Mouse (Mus musculus) embryonic facial prominence, embryonic 10.5 days (tissue): ENCODE data around the gene V1ra8. TPM values are rescaled to one million over a fixed set of nuclear protein-coding genes. Genes with fewer than 3 reads are reported as not detected.
"Not testable (repeated sequence)": the region's sequence is repeated elsewhere in the genome, so short reads cannot be mapped to it uniquely, and the experiment has no call there.

Experiments
- DNase-seq: peaks from one replicate; pipeline ENCODE4 v3.0.0-alpha.2; 2017; ENCODE audit warnings: low spot score
- H3K27ac ChIP-seq: fragments of 300-500 bp; sonication (generic); replicated peaks from 2 replicates; pipeline ENCODE4 v1.5.1; 2016; ENCODE audit warnings: mild to moderate bottlenecking
- H3K27me3 ChIP-seq: fragments of 300-500 bp; sonication (generic); replicated peaks from 2 replicates; pipeline ENCODE4 v1.6.1; 2016; ENCODE audit warnings: low read depth, mild to moderate bottlenecking; ENCODE audit not compliant: poor library complexity, severe bottlenecking
- H3K36me3 ChIP-seq: fragments of 300-500 bp; sonication (generic); replicated peaks from 2 replicates; pipeline ENCODE4 v1.6.1; 2016; ENCODE audit warnings: mild to moderate bottlenecking, moderate library complexity
- H3K4me1 ChIP-seq: fragments of 300-500 bp; sonication (generic); 2 replicates; pipeline ENCODE4 v1.6.1; 2016
- H3K4me3 ChIP-seq: fragments of 300-500 bp; sonication (generic); 2 replicates; pipeline ENCODE4 v1.5.1; 2016; ENCODE audit warnings: mild to moderate bottlenecking, moderate library complexity
- H3K9me3 ChIP-seq: fragments of 300-500 bp; sonication (generic); 2 replicates; pipeline ENCODE4 v1.6.1; 2016; ENCODE audit warnings: mild to moderate bottlenecking
- WGBS: fragments of 180-500 bp; shearing (Covaris S2); methylation state at CpG from one replicate; pipeline ENCODE4 v1.1.7; 2016; 5-methylcytosine and 5-hydroxymethylcytosine counted together
- polyA plus RNA-seq: library from polyadenylated mRNA; unstranded; fragments of >200 nt; fragmentation: Nextera tagmentation; extraction: Ambion mirVana; gene quantifications from 2 replicates; pipeline ENCODE4 v1.2.1, GENCODE M21; 2016

The V1ra8 gene
- not detected in 2 replicates for polyA plus RNA-seq

DNA sequence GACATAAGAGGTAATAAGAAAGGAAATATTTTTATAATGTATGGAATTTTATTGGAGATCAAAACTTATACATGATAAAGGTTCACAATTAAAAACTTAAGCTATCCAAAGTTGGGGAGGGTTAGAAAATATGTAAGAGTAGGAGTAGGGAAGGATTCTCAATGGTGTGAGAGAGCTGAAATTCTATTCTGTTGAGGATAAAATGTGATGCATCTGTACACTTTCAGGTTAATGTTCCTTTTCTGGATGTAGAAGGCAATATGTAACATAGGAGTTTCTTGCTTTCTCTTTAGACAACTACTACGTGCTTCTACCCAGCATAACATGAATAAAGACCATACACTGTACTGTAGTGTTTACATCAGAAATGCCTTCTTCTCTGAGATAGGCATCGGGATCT, at the start of gene V1ra8:
Gene V1ra8, plus strand, starts transcription at position 301 of the 400 bp plus-strand sequence.
- H3K4me1 ChIP-seq, H3K36me3 ChIP-seq: not testable (repeated sequence)
- WGBS: 82% methylated on average over 2 of the region's 2 CpGs

DNA sequence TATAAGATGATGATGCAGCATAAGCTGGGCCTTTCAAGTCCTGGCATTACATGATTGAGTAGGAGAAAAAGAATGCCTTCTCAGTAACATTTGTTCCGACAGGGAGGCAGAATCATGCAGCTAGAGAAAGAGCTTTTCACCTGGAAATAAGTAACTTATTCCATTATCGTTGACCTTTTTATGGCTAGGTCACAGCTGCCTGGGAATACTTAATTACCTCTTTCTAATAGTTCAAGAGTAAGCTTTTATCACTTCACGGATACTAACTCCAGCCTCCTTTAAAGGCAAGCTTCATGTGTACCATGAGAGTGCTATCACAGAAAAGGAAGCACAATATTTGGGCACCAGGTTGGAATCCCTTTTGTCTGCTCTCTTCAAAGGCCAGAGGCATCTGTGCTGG, 42.5 kb upstream of the V1ra8 start:
- no peak for DNase-seq
- H3K4me1 ChIP-seq: no peaks in the 10 kb centered on the region
- no peaks in the 10 kb centered on the region for H3K27me3 ChIP-seq
- H3K27ac ChIP-seq: no peak overlapping the region
- H3K9me3 ChIP-seq: peaks cover 5% of the 10 kb centered on the region; the same call in 1 of the 2 replicates
- H3K4me3 ChIP-seq: no peak overlapping the region
- no peaks in the 10 kb centered on the region for H3K36me3 ChIP-seq
- 87% methylated on average over 3 of the region's 3 CpGs for WGBS

More for the DNA sequence above, at the start of gene V1ra8:
- H3K27ac ChIP-seq, DNase-seq, H3K27me3 ChIP-seq, H3K4me3 ChIP-seq, H3K9me3 ChIP-seq: not testable (repeated sequence)

DNA sequence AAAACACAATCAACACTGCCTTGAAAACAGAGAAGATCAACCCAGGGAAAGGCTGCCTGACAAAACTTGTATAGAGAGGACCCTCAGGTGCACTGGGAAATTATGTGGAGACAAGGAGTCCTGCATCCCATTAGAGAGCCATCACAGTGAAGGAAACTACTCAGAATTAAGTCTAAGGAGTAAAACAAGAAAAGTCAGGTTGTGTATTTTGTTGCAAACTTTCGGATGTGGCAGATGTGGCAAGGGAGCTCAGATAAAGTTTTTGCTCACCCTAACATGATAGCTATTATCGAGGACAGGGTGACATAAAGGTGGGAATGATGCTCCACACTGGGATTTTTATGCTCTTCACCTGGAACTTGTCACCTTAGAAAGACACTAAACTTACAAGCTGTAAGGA, 28.1 kb upstream of the V1ra8 start, which contains the start of gene Vmn1r52:
Gene Vmn1r52, plus strand, starts transcription at position 301 of the 400 bp plus-strand sequence.
- Histone ChIP-seq H3K4me1 (no peaks in the 10 kb centered on the region), H3K9me3 (no peaks in the 10 kb centered on the region; the same call in 1 of the 2 replicates), H3K36me3 (no peaks in the 10 kb centered on the region), H3K27ac (no peak within 1 kb of the TSS), H3K4me3 (no peak within 1 kb of the TSS), H3K27me3 (no peaks in the 10 kb centered on the region)
- 67% methylated on average over 2 of the region's 2 CpGs for WGBS
- DNase-seq: no peak

DNA sequence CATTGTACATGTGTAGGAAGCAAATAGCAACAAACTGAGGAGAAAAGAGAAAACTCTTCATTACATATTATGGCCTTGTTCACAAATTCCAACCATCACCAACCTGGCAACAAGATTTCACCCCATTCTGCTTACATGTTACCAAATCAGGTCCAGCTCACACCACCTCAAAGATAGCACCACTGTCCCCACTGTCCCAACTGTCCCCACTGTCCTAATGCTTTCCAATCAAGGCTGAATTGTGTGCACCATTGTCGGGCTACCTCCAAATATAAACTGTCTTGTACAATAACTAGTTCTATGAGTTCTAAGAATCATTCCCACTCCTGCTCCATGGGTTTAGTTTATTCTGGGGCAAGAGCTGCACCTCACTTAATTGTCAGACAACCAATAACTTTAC, 21.7 kb downstream of the V1ra8 start, which contains the start of gene Vmn1r53:
Gene Vmn1r53, minus strand, starts transcription at position 101 of the 400 bp plus-strand sequence.
- DNase-seq: no peak
- WGBS: 82% methylated on average over 1 of the region's 1 CpGs

DNA sequence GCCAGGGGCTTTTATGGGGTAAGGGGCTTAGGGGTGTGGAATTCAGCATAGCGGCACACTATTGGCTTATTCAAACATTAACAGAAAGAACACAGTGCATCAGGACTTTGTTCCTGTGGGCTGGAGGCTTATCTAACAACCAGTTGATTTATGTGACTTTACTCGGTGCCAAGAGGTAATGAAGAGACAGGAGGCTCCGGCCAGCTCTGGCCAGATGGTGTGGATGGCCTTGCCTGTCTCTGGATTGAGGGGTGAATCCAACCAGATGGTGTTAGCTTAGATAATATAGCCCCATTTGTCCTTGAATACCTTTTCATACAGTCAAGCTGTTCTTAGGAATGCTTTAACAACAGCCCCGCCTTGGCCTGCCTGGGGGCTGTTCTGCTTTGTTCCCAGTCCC, 29.5 kb downstream of the V1ra8 start:
- H3K4me1 ChIP-seq, H3K36me3 ChIP-seq, H3K27me3 ChIP-seq, H3K4me3 ChIP-seq, DNase-seq, H3K27ac ChIP-seq: not testable (repeated sequence)
- WGBS: 85% methylated on average over 4 of the region's 4 CpGs
- H3K9me3 ChIP-seq: peaks cover 26% of the 10 kb centered on the region

More for the DNA sequence above, 21.7 kb downstream of the V1ra8 start, which contains the start of gene Vmn1r53:
- H3K4me1 ChIP-seq: no peaks in the 10 kb centered on the region
- H3K9me3 ChIP-seq: peaks cover 18% of the 10 kb centered on the region
- no peak within 1 kb of the TSS for H3K4me3 ChIP-seq
- H3K36me3 ChIP-seq: no peaks in the 10 kb centered on the region
- no peak within 1 kb of the TSS for H3K27ac ChIP-seq
- no peaks in the 10 kb centered on the region for H3K27me3 ChIP-seq

DNA sequence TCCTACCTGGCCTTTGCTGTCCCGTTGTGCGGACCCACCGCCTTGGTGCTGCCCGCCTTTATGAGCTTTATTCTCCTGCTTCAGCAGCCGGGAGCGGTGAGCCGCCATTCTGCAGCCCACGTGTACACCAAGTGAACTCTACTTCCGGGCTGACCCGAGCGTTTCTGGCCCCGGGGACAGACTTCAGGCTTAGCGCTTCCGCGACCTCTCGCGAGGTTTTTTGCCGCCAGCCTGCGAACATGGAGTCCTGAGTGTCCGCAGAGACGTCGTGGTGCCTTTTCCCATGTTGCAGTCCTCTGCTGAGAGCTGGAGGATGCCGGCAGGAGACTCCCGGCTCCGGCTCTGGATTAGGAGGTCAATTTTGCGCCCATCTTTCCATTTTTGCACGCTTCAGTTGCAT, 30.1 kb downstream of the V1ra8 start:
- Histone ChIP-seq H3K36me3 (no peaks in the 10 kb centered on the region), H3K4me3 (no peak overlapping the region), H3K27ac (no peak overlapping the region), H3K27me3 (no peaks in the 10 kb centered on the region), H3K9me3 (peaks cover 26% of the 10 kb centered on the region), H3K4me1 (no peaks in the 10 kb centered on the region)
- 64% methylated on average over 27 of the region's 27 CpGs for WGBS
- no peak for DNase-seq

DNA sequence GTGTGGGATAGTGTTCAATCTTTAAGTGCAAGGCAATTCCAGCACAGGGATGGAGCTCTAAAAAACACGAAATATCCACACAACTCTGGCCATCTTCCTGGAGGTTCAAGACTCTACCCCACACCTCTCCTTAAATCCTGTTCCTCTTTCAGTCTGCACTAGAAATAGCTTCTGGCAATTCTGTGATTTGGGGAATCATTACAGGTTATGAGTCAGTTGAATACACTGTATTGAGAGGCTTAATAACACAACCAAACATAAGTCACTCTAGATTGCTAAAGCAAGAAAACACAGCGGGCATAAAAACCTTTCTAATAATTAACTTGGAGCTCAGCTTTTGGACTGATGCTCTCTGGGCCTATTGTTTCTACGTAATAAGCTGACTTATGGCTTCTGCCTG, 41.4 kb downstream of the V1ra8 start:
- H3K27ac ChIP-seq: no peak overlapping the region
- H3K27me3 ChIP-seq: no peaks in the 10 kb centered on the region
- H3K4me1 ChIP-seq: no peaks in the 10 kb centered on the region
- H3K36me3 ChIP-seq: no peaks in the 10 kb centered on the region
- DNase-seq: no peak
- H3K4me3 ChIP-seq: no peak overlapping the region
- 83% methylated on average over 3 of the region's 3 CpGs for WGBS
- 0 out of 2 replicates have a peak, but pooled peaks cover 6% of the 10 kb centered on the region for H3K9me3 ChIP-seq

DNA sequence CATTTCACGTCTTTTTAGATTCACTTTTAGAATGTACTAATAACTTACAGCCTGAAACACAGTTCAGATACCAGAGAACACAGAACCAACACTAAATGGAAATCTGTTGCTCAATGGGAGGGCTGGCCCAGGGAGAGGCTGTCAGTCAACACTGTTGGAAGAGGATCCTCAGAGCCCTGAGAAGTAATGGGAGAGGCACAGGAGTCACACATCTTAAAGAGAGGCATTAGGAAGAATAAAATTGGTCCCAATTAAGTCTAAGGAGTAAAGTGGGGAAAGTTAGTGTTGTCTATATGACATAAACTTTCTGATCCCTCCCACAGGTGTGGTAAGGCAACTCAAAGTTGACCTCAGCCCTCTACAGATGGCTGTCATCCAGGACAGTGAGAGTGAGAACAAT, 43.4 kb downstream of the V1ra8 start, which contains the start of gene Vmn1r54:
Gene Vmn1r54, plus strand, starts transcription at position 301 of the 400 bp plus-strand sequence.
- Histone ChIP-seq H3K4me3 (no peak within 1 kb of the TSS), H3K4me1 (no peaks in the 10 kb centered on the region), H3K9me3 (0 out of 2 replicates have a peak, but pooled peaks cover 6% of the 10 kb centered on the region), H3K36me3 (no peaks in the 10 kb centered on the region), H3K27ac (no peak within 1 kb of the TSS), H3K27me3 (no peaks in the 10 kb centered on the region)
- WGBS: 72% methylated on average over 1 of the region's 1 CpGs
- DNase-seq: no peak

Other genes with a start within 250 kb of the V1ra8 start
- gene Vmn1r46, start 233.5 kb upstream of the V1ra8 start, polyA plus RNA-seq: not detected in 2 replicates
- not detected in 2 replicates for gene Vmn1r47, start 186.6 kb upstream of the V1ra8 start, polyA plus RNA-seq
- not detected in 2 replicates for gene Vmn1r48, start 166.0 kb upstream of the V1ra8 start, polyA plus RNA-seq
- gene Vmn1r49, start 124.3 kb upstream of the V1ra8 start, polyA plus RNA-seq: not detected in 2 replicates
- not detected in 2 replicates for gene Vmn1r50, start 101.4 kb upstream of the V1ra8 start, polyA plus RNA-seq
- gene Vmn1r51, start 80.2 kb upstream of the V1ra8 start, polyA plus RNA-seq: not detected in 2 replicates
- not detected in 2 replicates for gene Vmn1r52, start 28.0 kb upstream of the V1ra8 start, polyA plus RNA-seq
- gene Vmn1r53, start 21.6 kb downstream of the V1ra8 start, polyA plus RNA-seq: not detected in 2 replicates
- gene Vmn1r54, start 43.5 kb downstream of the V1ra8 start, polyA plus RNA-seq: not detected in 2 replicates
- not detected in 2 replicates for gene BC048671, start 98.4 kb downstream of the V1ra8 start, polyA plus RNA-seq
- 0.09 and 0.11 TPM in 2 replicates for gene Chst13, start 122.4 kb downstream of the V1ra8 start, polyA plus RNA-seq
- gene Uroc1, start 130.5 kb downstream of the V1ra8 start, polyA plus RNA-seq: 0.04 TPM in 1 of 2 replicates, not detected in the other
- 6.0 and 7.2 TPM in 2 replicates for gene Zxdc, start 166.7 kb downstream of the V1ra8 start, polyA plus RNA-seq
- 0.76 and 0.99 TPM in 2 replicates for gene Cfap100, start 226.0 kb downstream of the V1ra8 start, polyA plus RNA-seq